Mouse (Mus musculus) layer of hippocampus, adult 2 months (tissue): Measurements from ENCODE around the gene Ssc4d. TPM values are rescaled to one million over a fixed set of nuclear protein-coding genes. Genes with fewer than 3 reads are reported as not detected.

Experiments
- DNase-seq, 2 experiments: peaks; one replicate each; pipeline ENCODE4 v3.0.0; 2022; ENCODE audit warnings: low spot score in 2 of 2
- H3K27ac ChIP-seq: fragments of 200-600 bp; 2 replicates; pipeline ENCODE4 v1.8.1; 2022
- H3K4me3 ChIP-seq: fragments of 200-600 bp; 2 replicates; pipeline ENCODE4 v1.8.1; 2022; ENCODE audit warnings: mild to moderate bottlenecking
- CTCF ChIP-seq: fragments of 200-600 bp; conservative IDR thresholded peaks from 2 replicates; pipeline ENCODE4 v1.8.1; 2022; ENCODE audit warnings: antibody characterized with exemption, mild to moderate bottlenecking, moderate library complexity
- total RNA-seq, 2 experiments: library from RNA; stranded (reverse); gene quantifications; 2 replicates each; pipeline ENCODE4 v1.2.3; 2021

Gene Ssc4d
- total RNA-seq, 2 experiments from 2014 or later, result 1.4 to 1.9 TPM

DNA sequence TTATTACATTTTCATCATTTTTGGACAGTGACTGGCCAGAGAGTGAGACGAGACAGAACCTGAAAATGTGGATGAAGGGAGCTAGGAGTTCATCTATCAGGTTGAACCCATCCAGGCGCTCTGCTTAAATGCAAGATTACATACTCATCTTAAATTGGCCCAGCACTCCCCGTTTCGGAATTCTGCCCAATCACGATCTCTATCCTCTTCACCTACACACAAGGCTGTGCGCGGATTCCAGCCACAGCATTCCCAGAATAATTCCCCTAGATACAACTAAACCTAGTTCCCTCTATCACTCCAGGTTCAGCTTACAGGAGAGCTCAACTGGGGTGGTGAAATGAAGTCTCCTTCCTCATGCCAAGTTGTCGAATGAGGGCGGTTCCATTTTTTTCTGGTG lies 42.8 kb downstream of the Ssc4d start:
- DNase-seq, result no peak
- Histone ChIP-seq H3K27ac (peak overlapping the region; percentile 99; the same call in 1 of the 2 replicates), H3K4me3 (peak overlapping the region; percentile 90)
- TF ChIP-seq CTCF, result no peak

DNA sequence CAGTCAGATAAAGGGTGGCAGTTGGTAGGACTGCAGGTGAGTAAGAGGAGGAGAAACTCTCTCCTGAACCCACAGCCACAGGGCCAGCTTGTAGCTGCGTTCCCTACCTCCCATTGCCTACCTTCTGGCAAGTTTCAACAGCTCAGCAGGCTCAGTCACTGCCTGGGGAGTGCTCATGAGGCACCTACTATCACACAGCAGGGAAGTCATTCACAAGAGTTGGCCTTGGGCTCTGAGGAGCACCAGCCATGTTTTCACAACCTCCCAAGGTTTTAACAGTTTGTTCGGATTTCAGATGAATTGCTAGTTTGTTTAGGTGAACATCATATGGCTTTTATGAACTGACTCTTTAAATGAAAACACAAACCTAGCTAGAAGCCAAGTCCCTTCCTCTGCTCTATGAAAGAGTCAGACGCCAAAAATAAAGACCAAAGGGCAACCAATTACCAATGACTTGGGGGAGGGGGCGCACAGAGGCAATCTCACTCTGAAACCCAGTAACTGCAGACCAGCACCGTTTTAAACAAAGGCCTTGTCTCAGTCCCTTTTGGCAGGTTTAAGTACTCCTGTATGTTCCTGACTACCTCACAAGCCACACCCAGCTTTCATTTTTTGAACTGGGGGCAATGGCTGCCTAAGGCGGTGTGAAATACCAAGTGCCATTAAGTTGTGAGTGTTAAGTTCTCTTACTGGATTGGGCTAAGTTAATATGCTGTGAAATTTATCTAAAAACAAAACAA lies 44.5 kb downstream of the Ssc4d start:
- H3K27ac ChIP-seq, result no peak overlapping the region
- DNase-seq, result no peak
- H3K4me3 ChIP-seq, result no peak overlapping the region
- TF ChIP-seq CTCF, result no peak

DNA sequence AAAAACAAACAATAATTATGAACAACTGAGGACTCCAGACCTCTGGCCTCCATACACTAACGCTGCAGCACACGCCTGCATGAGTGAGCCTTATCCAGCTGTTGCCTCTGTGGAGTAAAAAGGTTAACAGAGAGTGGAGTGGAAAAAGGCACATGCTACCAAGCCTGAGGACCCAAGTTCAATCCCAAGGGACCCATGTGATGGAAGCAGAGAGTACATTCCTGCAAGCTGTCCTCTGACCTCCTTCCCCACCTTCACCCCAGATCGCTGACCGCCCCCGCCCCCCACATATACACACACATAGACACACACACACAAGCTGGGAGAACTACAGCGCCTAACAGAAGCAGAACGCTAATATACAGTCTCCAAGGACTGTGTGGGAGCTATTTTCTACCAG lies 50.4 kb downstream of the Ssc4d start:
- Histone ChIP-seq H3K4me3 (no peak overlapping the region), H3K27ac (no peak overlapping the region)
- no peak for DNase-seq
- no peak for TF ChIP-seq CTCF

DNA sequence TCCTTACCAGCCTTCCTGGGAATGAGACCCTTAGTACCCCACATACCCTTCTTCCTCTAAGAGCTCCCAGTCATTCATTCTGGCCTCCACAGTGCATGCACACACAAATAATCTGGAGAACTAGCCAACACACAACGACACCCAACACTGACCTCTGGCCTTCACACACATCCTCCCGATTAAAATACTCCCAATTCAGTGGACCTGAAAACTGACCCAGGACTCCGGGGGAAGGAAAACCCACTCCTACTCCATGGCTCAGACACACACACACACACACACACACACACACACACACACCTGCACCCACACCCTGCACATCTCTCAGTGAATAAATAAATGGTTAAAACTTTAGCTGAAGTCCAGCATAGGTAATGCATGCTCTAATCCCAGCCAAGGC lies 54.4 kb downstream of the Ssc4d start:
- no peak for TF ChIP-seq CTCF
- no peak overlapping the region for H3K4me3 ChIP-seq
- no peak for DNase-seq
- H3K27ac ChIP-seq, result no peak overlapping the region

DNA sequence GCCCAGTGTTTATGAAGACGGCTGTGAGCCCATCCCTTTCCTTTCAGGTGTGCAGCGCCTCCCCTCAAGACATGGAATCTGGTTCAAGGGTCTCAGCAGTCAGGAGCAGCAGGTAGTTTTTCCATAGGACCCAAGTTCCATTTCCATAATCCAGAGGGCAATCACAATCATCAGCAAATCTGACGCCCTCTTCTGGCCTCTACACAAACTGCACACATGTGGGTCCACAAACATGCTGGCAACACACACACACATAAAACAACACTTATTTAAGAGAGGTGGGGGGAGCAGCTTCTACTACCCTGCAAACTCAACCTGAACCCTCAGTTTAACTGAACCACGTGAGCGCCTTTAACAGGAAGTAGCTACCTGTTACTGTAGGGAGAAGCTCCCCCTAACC lies 55.7 kb downstream of the Ssc4d start:
- no peak overlapping the region for H3K4me3 ChIP-seq
- peak; percentile 31; the same call in 1 of the 2 replicates for TF ChIP-seq CTCF
- no peak for DNase-seq
- no peak overlapping the region for H3K27ac ChIP-seq

DNA sequence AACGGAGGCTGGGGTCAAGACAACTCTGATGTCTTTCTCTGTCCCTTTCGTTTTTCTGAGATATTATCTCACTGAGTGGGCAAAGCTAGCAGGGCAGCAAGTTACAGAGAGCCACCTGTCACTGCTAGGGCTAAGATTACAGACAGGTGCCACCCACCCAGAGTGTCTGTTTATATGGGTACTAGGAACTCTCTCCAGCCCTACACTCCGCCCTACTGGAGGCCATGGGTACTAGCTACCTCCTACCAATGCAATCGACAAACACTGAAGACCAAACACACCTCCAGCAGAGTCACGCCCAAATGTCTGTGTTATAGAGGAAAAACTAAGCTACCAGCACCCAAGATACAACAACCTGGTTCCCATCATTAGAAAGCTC lies 56.3 kb downstream of the Ssc4d start:
- no peak for DNase-seq
- TF ChIP-seq CTCF, result no peak
- H3K4me3 ChIP-seq, result no peak overlapping the region
- no peak overlapping the region for H3K27ac ChIP-seq

DNA sequence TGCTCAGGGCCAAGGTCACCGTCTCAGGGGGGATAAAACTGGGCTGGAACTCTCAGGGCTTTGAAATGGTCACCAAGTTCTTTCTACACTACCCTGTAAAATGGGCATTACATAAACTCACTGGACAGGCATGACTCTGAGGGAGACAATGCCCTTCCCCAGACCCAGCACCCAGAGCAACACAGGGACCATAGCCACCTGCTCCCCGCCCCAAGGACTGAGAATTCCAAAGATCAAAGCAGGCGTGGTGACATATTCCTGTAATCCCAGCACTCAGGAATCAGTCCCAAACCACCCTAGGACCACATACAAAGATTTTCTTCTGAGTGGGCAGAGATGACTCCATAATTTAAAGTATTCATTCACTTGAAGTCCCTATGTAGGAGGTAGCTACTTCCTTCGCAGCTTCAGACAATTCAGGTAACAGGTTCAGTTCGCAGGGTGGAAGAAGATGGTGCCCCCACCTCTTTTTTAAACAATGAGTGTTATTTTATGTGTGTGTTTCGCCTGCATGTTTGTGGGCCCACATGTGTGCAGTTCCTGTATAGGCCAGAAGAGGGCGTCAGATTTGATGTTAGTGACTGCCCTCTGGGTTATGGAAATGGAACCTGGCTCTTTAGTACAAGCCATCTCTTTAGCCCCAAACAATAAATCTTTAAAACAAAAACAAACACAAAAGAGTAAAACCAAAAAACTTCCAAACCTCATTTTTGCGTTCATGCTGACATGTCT lies 56.8 kb downstream of the Ssc4d start:
- Histone ChIP-seq H3K27ac (no peak overlapping the region), H3K4me3 (no peak overlapping the region)
- DNase-seq, result no peak
- peak; percentile 72 for TF ChIP-seq CTCF

DNA sequence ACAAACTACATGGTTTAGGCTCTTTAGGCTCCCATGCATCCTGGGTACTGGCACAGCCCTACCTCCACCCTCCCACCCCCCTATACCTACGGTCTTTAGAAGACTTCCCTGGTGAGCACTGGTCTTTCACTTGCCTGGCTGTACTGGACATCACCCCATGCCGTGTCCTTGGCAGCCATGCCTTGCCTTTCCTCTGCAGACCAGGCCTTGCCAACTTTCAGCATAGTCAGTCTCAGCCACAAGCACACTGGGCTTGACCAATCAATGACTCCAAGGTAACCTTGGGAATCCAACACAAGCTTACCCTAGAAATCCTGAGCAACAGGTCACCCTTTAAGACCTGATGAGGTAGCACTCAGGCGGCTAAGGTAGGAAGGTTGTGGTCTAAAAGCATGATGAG lies 57.7 kb downstream of the Ssc4d start:
- no peak for DNase-seq
- TF ChIP-seq CTCF, result no peak
- H3K4me3 ChIP-seq, result no peak overlapping the region

DNA sequence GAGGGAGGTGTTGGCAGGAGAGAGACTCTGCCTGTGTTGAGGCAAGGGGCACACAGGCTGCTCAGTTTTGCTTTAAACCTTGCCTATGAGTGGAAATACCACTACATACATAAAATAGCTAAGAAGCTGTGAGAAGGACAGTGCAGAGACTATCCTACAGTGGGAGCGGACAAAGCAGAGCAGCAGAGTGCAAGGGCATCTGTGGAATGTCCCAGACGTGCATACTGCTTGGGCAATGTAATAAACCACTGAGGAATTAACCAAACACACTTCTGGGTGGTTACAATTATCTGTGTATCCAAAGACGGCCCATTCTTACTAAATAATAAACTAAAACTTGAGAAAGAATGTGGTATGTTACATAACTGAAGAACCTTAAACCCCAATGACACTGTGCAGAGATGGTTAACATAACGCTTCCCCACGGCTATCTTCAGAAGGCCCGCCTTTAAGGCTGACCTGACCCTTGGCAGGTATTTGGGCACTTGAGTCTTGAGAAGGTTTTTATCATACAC lies 58.2 kb downstream of the Ssc4d start:
- no peak for TF ChIP-seq CTCF
- no peak overlapping the region for H3K4me3 ChIP-seq
- no peak for DNase-seq

More for the DNA sequence above, 57.7 kb downstream of the Ssc4d start:
- H3K27ac ChIP-seq, result no peak overlapping the region; the same call in 1 of the 2 replicates

DNA sequence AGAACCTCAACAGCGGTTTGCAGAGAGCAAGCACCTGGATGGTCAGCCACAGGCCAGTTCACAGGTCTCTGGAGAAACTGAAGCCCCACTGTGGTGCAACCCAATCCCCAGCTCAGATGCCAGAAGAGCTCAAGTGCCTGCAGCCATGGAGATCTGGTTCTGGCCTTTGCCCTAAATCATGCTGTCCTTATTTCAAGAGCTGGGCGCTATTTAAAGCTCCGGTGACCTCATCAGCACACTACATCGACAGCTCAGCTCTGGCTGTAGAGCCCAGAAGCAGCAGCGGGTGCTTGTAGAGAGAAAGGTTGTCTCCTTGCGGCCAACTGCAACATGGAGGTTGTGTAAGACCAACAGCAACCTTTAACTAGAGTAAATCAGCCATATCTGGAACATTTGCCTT lies 60.2 kb downstream of the Ssc4d start:
- TF ChIP-seq CTCF, result no peak
- no peak overlapping the region for H3K4me3 ChIP-seq
- DNase-seq, result no peak
- peak overlapping the region; percentile 49 for H3K27ac ChIP-seq

More for the DNA sequence above, 58.2 kb downstream of the Ssc4d start:
- peak overlapping the region; percentile 11; the same call in 1 of the 2 replicates for H3K27ac ChIP-seq

DNA sequence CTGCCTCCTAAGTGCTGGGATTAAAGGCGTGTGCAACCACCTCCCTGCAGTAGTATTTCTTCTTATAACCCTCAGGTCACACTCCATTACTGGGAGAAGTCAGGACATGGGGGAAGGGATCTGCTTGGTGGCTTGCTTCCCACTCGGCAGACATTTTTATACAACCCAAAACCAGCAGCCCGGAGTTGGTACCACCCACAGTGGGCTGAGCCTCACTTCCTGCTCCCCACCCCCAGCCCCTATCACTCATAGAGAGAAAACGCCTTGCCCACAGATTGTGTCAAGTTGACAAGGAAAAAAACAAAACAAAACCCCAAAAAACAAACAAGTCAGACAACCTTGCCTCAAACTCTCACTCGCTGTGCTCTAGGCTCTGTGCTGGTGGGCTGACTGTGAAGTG lies 61.1 kb downstream of the Ssc4d start:
- Histone ChIP-seq H3K4me3 (no peak overlapping the region), H3K27ac (peak overlapping the region; percentile 15; the same call in 1 of the 2 replicates)
- no peak for DNase-seq
- TF ChIP-seq CTCF, result no peak

DNA sequence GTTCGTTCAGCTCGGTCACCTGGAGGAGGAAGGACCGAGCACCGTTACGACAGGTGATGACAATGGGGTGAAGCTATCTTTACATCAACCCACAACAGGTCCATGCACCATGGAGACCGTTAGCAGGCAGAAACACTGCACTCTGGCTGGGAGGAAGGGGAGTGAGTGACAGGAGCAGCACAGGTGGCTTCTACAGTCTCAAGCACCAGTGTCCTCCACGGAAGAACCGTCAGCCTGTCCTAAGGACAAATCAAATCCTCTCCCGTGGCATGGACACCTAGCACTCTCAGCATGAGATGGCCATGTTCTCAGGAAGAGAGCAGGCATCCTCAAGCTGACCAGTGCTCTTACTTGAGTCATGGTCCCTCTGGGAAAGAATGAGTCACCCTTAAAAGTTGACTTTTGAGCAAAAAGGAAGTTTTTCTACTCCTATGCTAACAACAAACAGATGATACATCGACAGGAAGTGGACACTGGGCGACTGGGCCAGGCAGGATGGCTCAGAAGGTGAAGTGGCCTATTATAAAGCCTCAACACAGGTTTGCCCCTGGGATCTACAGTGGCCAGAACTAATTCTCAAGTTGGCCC lies 62.6 kb downstream of the Ssc4d start:
- TF ChIP-seq CTCF, result no peak
- Histone ChIP-seq H3K27ac (peak overlapping the region; percentile 51; the same call in 1 of the 2 replicates), H3K4me3 (no peak overlapping the region)
- DNase-seq, result no peak

DNA sequence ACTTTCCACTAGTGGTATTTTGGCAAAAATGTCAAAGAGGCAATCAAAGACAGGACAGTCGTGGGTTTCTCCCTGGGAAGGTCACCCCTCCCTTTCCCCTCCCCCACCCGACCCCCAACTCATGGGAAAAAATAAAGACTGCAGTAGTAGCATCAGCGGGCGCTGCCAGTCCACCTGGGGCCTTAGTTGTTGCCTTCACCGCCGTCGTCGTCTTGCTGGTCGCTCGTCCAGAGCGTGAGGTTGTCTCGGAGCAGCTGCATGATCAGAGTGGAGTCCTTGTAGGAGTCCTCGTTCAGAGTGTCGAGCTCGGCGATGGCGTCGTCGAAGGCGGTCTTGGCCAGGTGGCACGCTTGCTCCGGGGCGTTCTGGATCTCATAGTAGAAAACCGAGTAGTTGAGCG lies 63.5 kb downstream of the Ssc4d start:
- no peak for DNase-seq
- Histone ChIP-seq H3K27ac (peak overlapping the region; percentile 51; the same call in 1 of the 2 replicates), H3K4me3 (no peak overlapping the region)
- no peak for TF ChIP-seq CTCF

Other genes with a start within 250 kb of the Ssc4d start
- gene Tmem120a, start 230.1 kb downstream of the Ssc4d start, total RNA-seq, result 10 to 100 TPM; 16.9 to 19.8 TPM
- gene Styxl1, start 196.1 kb downstream of the Ssc4d start, total RNA-seq, result not detected
- 100 to 1,000 TPM; 382 to 388 TPM for gene Mdh2, start 196.1 kb downstream of the Ssc4d start, total RNA-seq
- gene Srrm3, start 167.6 kb downstream of the Ssc4d start, total RNA-seq, result 10 to 100 TPM; 80.9 to 81.4 TPM
- 10 to 100 TPM; 15.4 to 16.8 TPM for gene Hspb1, start 86.6 kb downstream of the Ssc4d start, total RNA-seq
- 1,000 to 10,000 TPM; 1,218 to 1,292 TPM for gene Ywhag, start 39.9 kb downstream of the Ssc4d start, total RNA-seq
- gene Zp3, start 5.6 kb upstream of the Ssc4d start, total RNA-seq, result not detected
- gene Dtx2, start 20.3 kb upstream of the Ssc4d start, total RNA-seq, result 1 to 10 TPM; 8.0 to 8.3 TPM
- gene Upk3b, start 64.0 kb upstream of the Ssc4d start, total RNA-seq, result not detected
- not detected for gene Upk3bl, start 80.0 kb upstream of the Ssc4d start, total RNA-seq
- gene Rasa4, start 109.4 kb upstream of the Ssc4d start, total RNA-seq, result 1 to 10 TPM; 2.9 to 4.2 TPM
- 10 to 100 TPM; 67.6 to 77.3 TPM for gene Polr2j, start 142.1 kb upstream of the Ssc4d start, total RNA-seq
- 10 to 100 TPM; 15.7 to 16.9 TPM for gene Lrwd1, start 161.5 kb upstream of the Ssc4d start, total RNA-seq
- 10 to 100 TPM; 10.1 to 11.6 TPM for gene Alkbh4, start 161.6 kb upstream of the Ssc4d start, total RNA-seq
- gene Orai2, start 196.2 kb upstream of the Ssc4d start, total RNA-seq, result 100 to 1,000 TPM; 148 to 150 TPM
- 10 to 100 TPM; 31.8 to 35.6 TPM for gene Prkrip1, start 224.4 kb upstream of the Ssc4d start, total RNA-seq